Mouse (Mus musculus) monocyte, adult 5-6 weeks (primary cell): ENCODE measurements at regions not wholly inside any gene's neighbourhood (a gene's known extent, or its start where the extent isn't known, plus 50 kb on each side); places are given as distances from the start of the nearest gene placed in this dataset.

ENCODE experiments used
- ATAC-seq: fragments of 153-309, 156-312 bp; replicated peaks from 2 replicates; pipeline ENCODE4 v1.8.0; 2017; ENCODE audit warnings: mild to moderate bottlenecking; ENCODE audit not compliant: low TSS enrichment, insufficient number of reproducible peaks, severe bottlenecking, poor library complexity, low FRiP score

DNA sequence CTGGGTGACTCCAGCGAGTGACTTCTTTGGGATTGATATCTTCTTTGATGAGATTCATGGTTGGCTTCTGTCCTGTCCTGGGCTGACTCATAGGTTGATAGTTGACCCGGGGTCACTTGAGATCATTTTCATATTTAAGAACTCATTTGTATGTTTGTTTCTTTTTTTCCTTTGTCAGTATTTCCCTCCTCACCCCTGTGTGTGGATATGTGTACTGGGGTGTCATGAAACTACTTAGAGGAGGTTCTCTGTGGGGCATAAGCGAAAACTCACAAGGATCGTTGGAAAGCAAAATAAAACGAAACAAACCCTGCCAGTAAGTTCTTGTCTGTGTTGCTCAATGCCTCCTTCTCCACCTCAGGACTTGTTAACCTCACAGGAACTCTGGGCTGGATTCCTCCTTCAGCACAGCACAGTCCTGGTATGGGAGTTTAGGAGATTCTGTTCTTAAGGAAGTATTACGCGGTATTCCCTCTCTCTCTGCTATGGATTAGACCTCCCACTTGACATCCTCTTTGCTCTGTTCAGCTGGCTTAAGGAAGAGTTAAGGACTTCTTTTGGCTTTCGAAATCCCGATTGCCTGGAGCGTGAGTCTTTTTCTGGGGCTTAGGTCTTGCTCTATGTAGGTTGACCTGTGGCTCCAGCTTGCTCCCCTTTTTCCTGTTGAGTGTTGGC lies 1243.2 kb upstream of the A1bg start:
- ATAC-seq = no peak

- ATAC-seq = no peak
Measured at GRCm38 (mm10) chr15:62164766-62165410, 1242.1 kb upstream of the A1bg start.

GRCm38 (mm10) chr15:62163203-62163602 lies 1240.4 kb upstream of the A1bg start:
- ATAC-seq = no peak

GRCm38 (mm10) chr15:62162648-62163194 lies 1239.9 kb upstream of the A1bg start:
- no peak for ATAC-seq

DNA sequence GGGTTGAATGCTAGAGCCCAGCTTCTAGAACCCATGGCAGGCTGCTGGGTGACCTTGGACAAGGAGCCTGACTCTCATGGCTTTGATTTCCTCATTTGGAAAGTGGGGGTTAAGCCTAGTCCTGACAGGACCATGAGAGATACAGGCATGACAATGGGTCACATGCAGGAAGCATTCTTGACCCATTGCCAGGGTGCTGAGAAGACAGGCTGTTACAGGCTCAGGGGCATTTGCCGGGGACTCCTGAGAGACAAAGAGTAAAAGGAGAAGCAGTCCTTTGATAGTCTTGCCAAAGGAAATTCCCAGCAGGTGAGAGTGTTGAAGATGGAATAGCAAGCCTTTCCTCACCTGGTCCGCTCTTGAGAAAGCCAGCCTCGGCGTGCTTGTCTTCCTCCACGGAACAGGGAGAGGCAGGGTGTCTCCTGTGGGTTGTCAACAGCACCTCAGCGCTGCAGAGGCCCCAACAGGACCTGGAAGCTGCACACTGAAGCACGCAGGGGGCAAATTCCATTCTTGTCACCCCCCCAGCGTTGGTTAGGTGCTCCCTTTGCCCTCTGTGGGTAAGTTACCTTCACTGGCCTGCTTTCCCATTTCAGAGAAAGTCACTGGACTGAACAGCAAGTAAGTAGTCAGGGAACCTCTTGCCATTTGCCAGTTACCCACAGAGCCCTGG lies 1239.3 kb upstream of the A1bg start:
- ATAC-seq = no peak; the same call in 1 of the 2 replicates

DNA sequence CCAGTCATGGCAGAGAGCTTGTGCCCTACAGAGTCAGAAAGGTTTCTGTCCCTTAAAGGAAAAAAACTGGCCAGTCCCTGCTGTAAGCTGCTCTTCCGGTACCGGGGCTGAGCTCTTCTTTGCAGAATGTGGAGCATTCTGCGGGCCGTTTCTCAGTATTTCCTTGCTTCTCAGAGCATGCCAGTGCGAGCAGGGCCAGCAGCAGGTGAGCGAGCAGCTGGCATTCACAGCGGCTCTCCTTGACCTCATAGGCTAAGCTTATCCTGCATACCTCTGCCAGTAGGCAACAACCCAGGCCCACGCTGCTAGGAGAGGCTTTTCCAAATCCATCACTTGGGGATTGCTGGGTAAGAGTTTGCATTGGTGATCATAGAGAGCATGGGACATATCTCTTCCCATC lies 1238.2 kb upstream of the A1bg start:
- no peak for ATAC-seq

DNA sequence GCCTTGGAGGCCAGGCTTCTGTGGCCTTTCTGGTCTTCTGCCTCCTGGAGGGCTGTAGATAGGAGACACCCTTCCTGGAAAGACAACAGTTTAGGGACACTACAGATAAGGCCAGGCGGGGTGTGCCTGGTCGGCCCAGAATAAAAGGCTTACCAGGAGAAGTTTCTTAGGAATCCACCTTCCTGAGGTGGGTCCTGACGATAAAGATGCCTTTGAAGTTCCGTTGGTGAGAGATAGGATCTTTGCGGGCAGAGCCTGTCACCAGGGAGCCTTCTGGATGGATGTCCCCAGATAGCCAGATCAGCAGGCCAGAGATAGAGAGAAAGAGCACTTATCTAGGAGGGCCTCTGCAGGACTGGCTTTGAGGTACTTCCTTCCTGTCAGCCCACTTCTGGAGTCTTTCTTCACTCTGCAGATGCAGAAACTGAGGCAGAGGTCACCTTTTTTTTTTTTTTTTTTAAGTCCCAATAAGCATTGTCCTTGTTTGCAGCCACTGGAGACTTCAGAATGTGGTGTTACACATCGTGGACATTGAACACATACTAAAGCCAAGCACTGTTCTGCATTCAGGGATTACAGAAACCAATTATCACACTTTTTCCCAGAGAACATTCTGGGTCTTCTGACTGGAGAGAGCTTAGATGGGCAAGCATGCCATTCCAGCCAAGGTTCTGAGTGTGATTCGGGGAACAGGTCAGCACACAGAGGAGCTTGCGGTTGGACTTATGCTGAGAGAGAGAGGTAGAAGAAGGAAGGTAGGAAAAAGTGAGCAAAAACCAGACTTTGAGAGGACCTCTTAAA lies 1236.3 kb upstream of the A1bg start:
- ATAC-seq = no peak

- no peak for ATAC-seq
Measured at GRCm38 (mm10) chr15:62157200-62158033, 1234.6 kb upstream of the A1bg start.

GRCm38 (mm10) chr15:62153222-62153621 lies 1230.4 kb upstream of the A1bg start:
- ATAC-seq = no peak

GRCm38 (mm10) chr15:62152133-62152532 lies 1229.3 kb upstream of the A1bg start:
- peak; percentile 50; the same call in 1 of the 2 replicates for ATAC-seq

GRCm38 (mm10) chr15:62151690-62152089 lies 1228.9 kb upstream of the A1bg start:
- no peak for ATAC-seq

DNA sequence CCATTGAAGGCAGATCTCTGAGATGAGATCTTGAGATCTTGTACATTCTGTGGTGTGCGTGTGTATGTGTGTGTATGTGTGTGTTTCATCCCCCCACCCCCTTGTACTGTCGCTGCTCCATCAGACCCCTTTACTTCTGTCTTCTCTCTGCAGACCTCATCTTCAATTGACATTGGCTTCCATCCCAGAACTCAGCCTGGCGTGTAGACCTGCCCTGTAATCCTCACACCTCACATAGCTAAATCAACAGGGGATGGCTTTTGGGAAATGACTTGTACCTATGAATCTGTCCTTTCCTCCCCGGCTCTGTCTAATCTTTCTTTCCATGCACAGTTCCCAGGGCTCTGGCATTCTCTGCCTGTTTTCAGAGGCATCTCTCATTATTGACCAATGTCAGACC lies 1227.5 kb upstream of the A1bg start:
- no peak for ATAC-seq

DNA sequence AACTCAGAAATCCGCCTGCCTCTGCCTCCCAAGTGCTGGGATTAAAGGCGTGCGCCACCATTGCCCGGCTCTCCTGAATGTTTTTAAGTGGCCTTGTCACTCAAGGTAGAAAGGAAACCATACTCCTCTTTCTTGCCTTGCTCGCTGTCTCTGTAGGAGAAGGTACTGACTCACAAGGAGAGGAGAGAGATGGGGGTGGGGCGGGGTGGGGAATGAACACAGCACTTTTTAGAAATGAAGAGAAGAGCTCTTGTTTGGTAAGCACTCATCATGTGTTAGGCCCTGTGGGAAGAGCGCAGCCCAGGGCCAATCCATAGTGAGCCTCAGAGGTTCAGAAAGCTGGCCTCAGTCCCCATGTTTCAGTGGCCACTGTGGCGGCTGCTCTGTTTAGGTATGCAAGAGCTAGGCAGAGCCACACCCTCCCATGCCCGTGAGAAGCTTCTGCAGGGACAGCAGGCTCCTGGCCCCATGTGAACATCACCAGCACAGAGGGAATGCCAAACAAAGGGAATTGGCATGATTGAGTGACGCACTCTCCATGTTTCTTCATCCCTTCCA lies 1225.9 kb upstream of the A1bg start:
- ATAC-seq = no peak

GRCm38 (mm10) chr15:62147343-62147953 lies 1224.6 kb upstream of the A1bg start:
- no peak for ATAC-seq

DNA sequence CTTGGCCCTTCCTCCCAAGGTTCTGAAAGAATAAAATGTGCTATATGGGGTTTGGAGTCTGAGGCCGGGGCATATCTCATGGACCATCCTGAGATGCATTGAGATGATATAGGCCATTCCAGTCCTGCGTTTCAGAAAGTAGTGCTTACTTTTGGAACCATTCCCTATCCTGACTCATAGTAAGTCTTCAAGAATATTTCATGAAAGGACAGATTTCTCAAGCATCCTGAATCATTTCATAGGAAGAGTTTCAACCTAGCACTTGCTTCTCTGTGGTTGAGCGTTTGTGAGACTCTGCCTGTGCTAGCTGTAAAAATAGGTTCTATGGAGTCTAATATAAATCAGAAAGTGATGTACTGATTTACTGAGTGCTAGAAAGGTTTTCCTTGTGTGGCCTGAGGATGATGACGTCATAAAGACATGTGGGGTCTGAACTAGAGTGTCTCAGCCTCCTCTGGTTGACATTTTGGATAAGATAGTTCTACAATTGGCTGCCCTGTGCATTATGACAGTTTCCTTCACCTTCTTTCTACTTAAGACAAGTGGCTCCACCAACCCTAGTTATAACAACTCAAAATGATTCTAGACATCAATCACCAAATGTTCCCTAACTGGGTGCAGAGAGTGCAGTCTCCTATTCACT lies 1223.0 kb upstream of the A1bg start:
- ATAC-seq = no peak

GRCm38 (mm10) chr15:62144776-62145564 lies 1222.2 kb upstream of the A1bg start:
- ATAC-seq = no peak
